Mouse (Mus musculus) macrophage (primary cell): ENCODE data around the gene Hcfc1r1. TPM values are rescaled to one million over a fixed set of nuclear protein-coding genes. Genes with fewer than 3 reads are reported as not detected.

ENCODE experiments used
- H3K27ac ChIP-seq: fragments of 350-480 bp; formaldehyde crosslinking; 2 replicates; pipeline ENCODE4 v1.9.0; 2021
- H3K36me3 ChIP-seq: fragments of 350-480 bp; formaldehyde crosslinking; 2 replicates; pipeline ENCODE4 v1.9.0; 2021; ENCODE audit errors: inconsistent target
- H3K4me3 ChIP-seq: fragments of 350-480 bp; formaldehyde crosslinking; 2 replicates; pipeline ENCODE4 v1.9.0; 2021; ENCODE audit errors: inconsistent target
- H3K79me2 ChIP-seq: fragments of 350-480 bp; formaldehyde crosslinking; 2 replicates; pipeline ENCODE4 v1.9.0; 2021; ENCODE audit errors: inconsistent target
- WGBS: methylation state at CpG from one replicate; pipeline ENCODE4 v1.1.7; 2026; ENCODE audit warnings: inconsistent platforms; ENCODE audit not compliant: missing documents; 5-methylcytosine and 5-hydroxymethylcytosine counted together
- polyA plus RNA-seq: library from polyadenylated mRNA; stranded (reverse); fragments of 250-400 nt; gene quantifications from 3 replicates; pipeline ENCODE4 v1.2.4, GENCODE M21; 2018; ENCODE audit warnings: inconsistent platforms

The Hcfc1r1 gene
- polyA plus RNA-seq, 1 experiment from 2014 or later, result 174 TPM

- no peaks in the 10 kb centered on the region for H3K36me3 ChIP-seq
- WGBS, result 73% methylated on average over 8 of the region's 10 CpGs
- no peak overlapping the region for H3K4me3 ChIP-seq
- no peak overlapping the region for H3K27ac ChIP-seq
- H3K79me2 ChIP-seq, result no peaks in the 10 kb centered on the region
Observed at GRCm38 (mm10) chr17:23681086-23681485, 7.7 kb downstream of the Hcfc1r1 start.

DNA sequence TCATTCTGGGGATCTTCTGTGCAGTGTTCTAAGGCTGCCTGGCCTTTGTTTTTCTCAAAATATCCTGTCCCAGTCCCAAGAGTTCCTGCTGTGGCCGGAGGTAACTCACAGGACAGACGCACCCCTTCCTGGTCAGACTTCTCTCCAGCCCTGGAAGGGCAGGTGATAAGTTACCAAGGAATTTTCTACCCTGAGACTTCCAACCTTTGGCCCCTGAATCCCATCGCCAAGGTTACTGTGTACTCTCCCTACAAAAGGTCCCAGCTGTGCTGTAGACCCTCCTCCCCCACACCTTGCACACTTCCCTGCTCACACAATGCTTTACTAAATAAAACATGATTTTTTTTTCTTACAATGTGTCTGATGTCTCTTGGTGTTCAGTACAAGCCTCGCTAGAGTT, 8.7 kb downstream of the Hcfc1r1 start:
- Histone ChIP-seq H3K4me3 (no peak overlapping the region), H3K79me2 (no peaks in the 10 kb centered on the region), H3K27ac (no peak overlapping the region), H3K36me3 (no peaks in the 10 kb centered on the region)
- WGBS, result 94% methylated on average over 4 of the region's 4 CpGs

DNA sequence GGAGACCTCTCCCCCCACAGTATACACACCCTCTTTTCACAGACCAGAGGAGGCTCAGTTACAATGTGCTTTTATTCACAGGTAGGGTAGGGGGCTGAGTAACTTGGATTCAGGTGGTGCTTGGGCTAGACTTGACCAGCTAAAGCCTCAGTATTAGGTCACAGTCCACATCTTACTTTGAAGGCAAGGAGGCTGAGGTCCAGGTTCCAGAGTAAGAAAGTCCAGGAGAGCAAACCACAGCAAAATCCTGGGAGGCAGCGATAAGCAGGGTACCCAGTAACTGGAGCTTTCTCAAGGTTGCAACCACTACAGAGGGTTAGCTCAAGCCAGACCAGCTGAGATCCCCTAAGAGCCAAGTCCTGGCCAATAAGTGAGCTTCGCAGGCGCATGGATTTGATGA, 9.1 kb downstream of the Hcfc1r1 start:
- Histone ChIP-seq H3K36me3 (no peaks in the 10 kb centered on the region), H3K4me3 (no peak overlapping the region), H3K27ac (no peak overlapping the region), H3K79me2 (no peaks in the 10 kb centered on the region)
- 97% methylated on average over 3 of the region's 3 CpGs for WGBS

DNA sequence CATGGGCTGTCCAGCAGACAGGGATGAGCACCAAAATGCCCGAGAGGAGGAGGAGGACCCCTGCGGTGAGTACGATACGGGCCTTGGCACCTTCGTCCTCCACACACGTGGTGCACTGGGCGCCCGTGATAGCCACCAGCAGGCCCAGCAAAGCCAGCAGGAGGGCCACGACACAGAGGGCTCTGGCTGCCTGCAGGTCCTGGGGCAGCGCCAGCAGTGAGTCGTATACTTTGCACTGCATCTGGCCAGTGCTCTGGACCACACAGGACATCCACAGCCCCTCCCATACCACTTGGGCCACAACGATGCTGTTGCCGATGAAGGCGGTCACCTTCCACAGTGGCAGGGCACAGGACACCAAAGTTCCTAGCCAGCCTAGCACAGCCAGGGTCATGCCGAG, 9.8 kb downstream of the Hcfc1r1 start:
- Histone ChIP-seq H3K27ac (no peak overlapping the region), H3K36me3 (no peaks in the 10 kb centered on the region), H3K79me2 (no peaks in the 10 kb centered on the region), H3K4me3 (no peak overlapping the region)
- WGBS, result 61% methylated on average over 14 of the region's 15 CpGs

GRCm38 (mm10) chr17:23683856-23684672, 10.7 kb downstream of the Hcfc1r1 start, which contains the start of gene Cldn9:
Gene Cldn9, minus strand, starts transcription at chr17:23684026.
- Histone ChIP-seq H3K36me3 (no peaks in the 10 kb centered on the region), H3K4me3 (no peak within 1 kb of the TSS)
- WGBS, result 51% methylated on average over 15 of the region's 15 CpGs

DNA sequence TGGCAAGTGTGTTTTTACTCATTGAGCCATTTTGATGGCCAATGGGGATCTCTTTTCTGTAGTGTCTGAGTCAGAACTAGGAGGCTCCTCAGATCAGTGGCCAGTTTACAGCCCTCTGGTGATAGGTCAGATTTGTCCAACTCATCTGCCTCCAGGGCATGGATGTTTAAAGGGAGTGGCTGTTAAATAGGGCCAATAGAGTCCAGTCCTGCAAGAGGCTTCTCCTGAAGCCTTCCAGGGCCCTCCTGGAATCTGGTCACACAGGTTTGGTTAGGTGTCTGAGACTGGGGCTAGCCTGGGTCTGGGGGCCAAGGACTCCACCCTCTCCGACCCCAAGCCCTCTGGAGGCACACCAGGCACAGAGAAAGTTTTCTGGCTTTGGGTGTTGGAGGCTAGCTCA, 21.1 kb downstream of the Hcfc1r1 start:
- Histone ChIP-seq H3K27ac (no peak overlapping the region), H3K36me3 (no peaks in the 10 kb centered on the region), H3K79me2 (no peaks in the 10 kb centered on the region), H3K4me3 (no peak overlapping the region)
- 94% methylated on average over 1 of the region's 1 CpGs for WGBS

More at GRCm38 (mm10) chr17:23683856-23684672, 10.7 kb downstream of the Hcfc1r1 start, which contains the start of gene Cldn9:
- Histone ChIP-seq H3K79me2 (no peaks in the 10 kb centered on the region), H3K27ac (no peak within 1 kb of the TSS)

DNA sequence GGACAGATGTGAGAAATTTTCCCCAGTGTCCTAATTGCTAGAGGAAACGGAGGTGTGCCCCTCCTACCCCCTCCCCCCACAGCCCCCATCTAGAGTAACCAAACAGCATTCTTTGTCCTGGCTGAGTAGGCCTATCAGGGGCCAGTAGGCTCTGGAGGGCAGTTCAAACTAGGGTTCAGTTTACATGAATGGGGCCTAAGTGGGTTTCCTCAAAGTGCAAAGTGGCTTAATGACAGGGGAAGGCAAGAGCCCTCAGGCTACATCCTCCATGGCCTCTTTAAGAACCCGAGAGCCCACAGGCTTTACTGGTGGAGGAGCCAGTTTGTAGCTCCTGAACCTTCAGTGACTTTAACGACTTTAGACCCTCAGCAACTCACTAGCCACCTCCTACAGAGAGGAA, 22.4 kb downstream of the Hcfc1r1 start:
- Histone ChIP-seq H3K4me3 (no peak overlapping the region), H3K79me2 (no peaks in the 10 kb centered on the region), H3K36me3 (no peaks in the 10 kb centered on the region), H3K27ac (no peak overlapping the region)
- 78% methylated on average over 2 of the region's 3 CpGs for WGBS

GRCm38 (mm10) chr17:23699131-23700077, 26.0 kb downstream of the Hcfc1r1 start:
- Histone ChIP-seq H3K4me3 (no peak overlapping the region), H3K79me2 (no peaks in the 10 kb centered on the region), H3K27ac (no peak overlapping the region), H3K36me3 (no peaks in the 10 kb centered on the region)
- 4% methylated on average over 97 of the region's 101 CpGs for WGBS

DNA sequence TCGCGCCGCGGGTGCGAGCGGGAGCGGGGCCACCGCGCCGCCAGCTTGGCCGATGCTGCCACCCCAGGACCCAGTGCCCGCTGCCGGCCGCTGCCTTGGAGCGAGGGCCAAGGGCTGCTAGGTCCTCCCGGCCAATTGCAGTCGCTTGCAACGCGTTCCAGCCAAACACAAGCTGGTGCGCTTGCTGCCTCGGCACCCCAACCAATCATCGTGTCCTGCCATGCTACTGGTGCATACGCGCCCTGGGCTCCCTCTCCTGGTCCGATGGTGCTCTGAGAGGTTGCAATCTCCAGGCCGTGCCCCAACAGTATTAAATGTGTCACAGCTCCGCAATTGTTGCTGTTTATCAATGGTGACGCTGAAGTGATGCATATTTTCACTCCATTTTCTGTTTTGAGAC, 26.7 kb downstream of the Hcfc1r1 start:
- Histone ChIP-seq H3K27ac (no peak overlapping the region), H3K79me2 (no peaks in the 10 kb centered on the region), H3K36me3 (no peaks in the 10 kb centered on the region), H3K4me3 (no peak overlapping the region)
- WGBS, result under 1% methylated on average over 28 of the region's 28 CpGs

- WGBS, result 90% methylated on average over 9 of the region's 9 CpGs
- H3K36me3 ChIP-seq, result no peaks in the 10 kb centered on the region
- no peaks in the 10 kb centered on the region for H3K79me2 ChIP-seq
- no peak overlapping the region for H3K4me3 ChIP-seq
- no peak overlapping the region for H3K27ac ChIP-seq
Observed at GRCm38 (mm10) chr17:23703301-23703700, 29.9 kb downstream of the Hcfc1r1 start.

DNA sequence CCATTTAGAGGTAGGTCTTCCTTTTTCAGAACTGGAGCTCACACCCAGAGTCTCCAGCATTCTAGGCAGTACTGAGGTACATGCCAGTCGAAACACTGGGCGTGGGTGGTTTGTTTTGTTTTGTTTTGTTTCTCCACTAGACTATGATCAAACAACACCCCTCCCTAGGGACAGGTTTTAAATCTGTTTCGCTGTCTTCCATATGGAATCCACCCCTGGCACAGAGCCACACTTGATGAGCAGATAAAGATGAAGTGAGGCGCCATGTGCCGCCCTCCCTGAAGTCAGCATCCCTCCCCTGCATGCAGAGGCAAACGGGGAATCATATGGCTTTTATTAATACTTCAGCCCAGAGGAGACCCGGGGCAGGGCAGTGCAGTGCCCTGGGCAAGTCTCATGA, 31.3 kb downstream of the Hcfc1r1 start:
- Histone ChIP-seq H3K4me3 (no peak overlapping the region), H3K27ac (no peak overlapping the region), H3K36me3 (no peaks in the 10 kb centered on the region), H3K79me2 (no peaks in the 10 kb centered on the region)
- WGBS, result 87% methylated on average over 7 of the region's 7 CpGs

DNA sequence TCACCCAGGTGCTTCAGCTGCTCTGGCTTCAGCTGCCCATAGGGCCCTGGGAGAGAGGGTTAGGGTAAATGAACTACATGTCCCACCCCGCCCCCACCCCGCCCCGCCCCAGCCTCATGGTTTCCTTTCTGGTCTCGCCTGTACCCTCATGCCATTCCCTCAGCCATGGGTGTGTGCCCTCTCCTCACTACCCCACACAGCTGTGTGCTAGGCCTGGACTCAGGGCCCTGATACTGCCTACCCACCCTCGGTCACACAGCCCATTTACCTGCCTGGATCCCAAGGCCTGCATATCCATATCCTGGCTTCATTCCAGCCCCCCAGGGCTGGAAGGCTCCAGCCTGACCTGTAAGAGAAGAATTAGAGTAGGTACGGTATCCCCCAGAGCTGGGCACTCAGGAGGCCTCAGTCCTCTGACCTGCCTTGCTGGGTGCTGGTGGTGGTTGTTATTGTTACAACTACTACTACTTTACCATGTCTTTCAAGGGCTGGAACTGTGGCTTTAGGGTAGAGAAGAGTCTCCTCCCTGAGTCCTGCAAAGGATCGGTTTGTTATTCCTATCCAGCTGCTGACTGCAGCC, 32.2 kb downstream of the Hcfc1r1 start:
- H3K79me2 ChIP-seq, result no peaks in the 10 kb centered on the region
- no peak overlapping the region for H3K4me3 ChIP-seq
- no peak overlapping the region for H3K27ac ChIP-seq
- H3K36me3 ChIP-seq, result no peaks in the 10 kb centered on the region
- 83% methylated on average over 5 of the region's 7 CpGs for WGBS

DNA sequence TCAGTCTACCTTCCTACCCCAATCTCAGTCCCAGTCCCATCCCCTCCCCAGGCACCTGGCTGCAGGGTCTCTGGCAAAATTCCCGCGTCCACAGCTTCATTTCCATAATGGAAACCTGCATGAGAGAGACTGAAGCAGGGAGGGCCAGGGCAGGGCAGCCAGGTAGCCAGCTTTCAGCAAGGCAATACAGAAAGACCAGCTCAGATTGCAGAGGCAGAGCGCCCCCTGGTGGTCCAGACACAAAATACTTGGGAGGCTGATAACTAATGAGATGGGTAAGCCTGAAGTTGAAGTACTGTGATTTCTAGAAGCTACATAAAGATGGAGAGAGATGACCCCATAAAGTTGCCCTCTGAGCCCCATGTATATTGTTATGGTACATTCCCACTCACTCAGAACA, 32.8 kb downstream of the Hcfc1r1 start:
- Histone ChIP-seq H3K4me3 (no peak overlapping the region), H3K36me3 (no peaks in the 10 kb centered on the region), H3K27ac (no peak overlapping the region), H3K79me2 (no peaks in the 10 kb centered on the region)
- WGBS, result 6% methylated on average over 3 of the region's 3 CpGs

- H3K27ac ChIP-seq, result no peak overlapping the region
- no peaks in the 10 kb centered on the region for H3K79me2 ChIP-seq
- H3K36me3 ChIP-seq, result no peaks in the 10 kb centered on the region
- WGBS, result 100% methylated on average over 2 of the region's 2 CpGs
- H3K4me3 ChIP-seq, result no peak overlapping the region
Observed at GRCm38 (mm10) chr17:23717003-23717402, 43.6 kb downstream of the Hcfc1r1 start.
